Mouse (Mus musculus) B cell, adult 2 months (primary cell): ENCODE measurements around the gene Cactin.

Source experiments
- DNase-seq, 2 experiments: peaks; one replicate each; pipeline ENCODE4 v3.0.0; 2022

Gene Cactin

GRCm38 (mm10) chr10:81366477-81367206 lies 45.7 kb downstream of the Cactin start:
- no peak for DNase-seq

DNA sequence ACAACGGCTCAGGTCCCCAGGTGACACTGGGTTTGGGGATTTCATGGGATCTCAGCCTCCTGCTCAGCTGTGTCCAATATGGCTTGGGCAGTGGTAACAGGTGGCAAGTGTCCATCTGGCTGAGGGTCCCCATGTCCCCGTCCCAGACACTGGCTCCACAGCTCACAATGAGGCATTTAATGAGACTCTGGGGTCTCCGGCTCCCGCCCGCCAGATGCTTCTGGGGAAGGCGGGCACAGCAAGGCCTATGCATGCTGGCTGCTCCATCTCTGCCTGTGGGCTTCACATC lies 46.2 kb downstream of the Cactin start:
- no peak for DNase-seq

DNA sequence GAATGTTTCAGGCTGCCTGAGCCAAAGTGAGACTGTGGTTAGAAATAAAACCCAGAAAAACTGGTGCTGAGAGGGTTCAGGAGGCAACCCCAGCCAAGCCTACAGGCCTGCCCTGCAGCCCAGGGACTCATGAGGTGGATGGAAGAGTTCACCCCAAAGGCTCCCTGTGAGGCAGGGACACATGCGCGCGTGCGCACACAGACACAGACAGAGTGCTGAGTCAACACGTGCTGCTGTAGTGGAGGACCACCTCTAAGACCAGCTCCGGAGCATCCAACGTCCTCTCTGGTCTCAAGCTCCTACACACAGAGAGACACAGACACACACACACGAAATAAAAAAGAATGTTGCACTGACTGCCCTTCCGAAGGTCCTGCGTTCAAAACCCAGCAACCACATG lies 54.4 kb downstream of the Cactin start:
- DNase-seq = no peak
